Mouse (Mus musculus) adrenal gland, postnatal 36 days (tissue): Measurements from ENCODE around the gene Eefsec. TPM values are rescaled to one million over a fixed set of nuclear protein-coding genes. Genes with fewer than 3 reads are reported as not detected.

Experiments used
- DNase-seq, 2 experiments: peaks; one replicate each; pipeline ENCODE4 v3.0.0; 2021; ENCODE audit warnings: mixed read lengths in 1 of 2
- total RNA-seq, 2 experiments: library from RNA; stranded (reverse); gene quantifications; 2 replicates each; pipeline ENCODE4 v1.2.3; 2021

Eefsec gene
- total RNA-seq, 2 experiments from 2014 or later, result 13.1 to 19.4 TPM

- DNase-seq, result no peak
Measured at GRCm38 (mm10) chr6:88342965-88343364, 103.4 kb downstream of the Eefsec start.

- no peak for DNase-seq
Measured at GRCm38 (mm10) chr6:88341182-88341581, 105.2 kb downstream of the Eefsec start.

- peak in 1 of 2 experiments; percentile 17 for DNase-seq
Measured at GRCm38 (mm10) chr6:88340761-88341160, 105.6 kb downstream of the Eefsec start.

GRCm38 (mm10) chr6:88329336-88329735 is 117.0 kb downstream of the Eefsec start:
- no peak for DNase-seq

GRCm38 (mm10) chr6:88321879-88322278 is 124.5 kb downstream of the Eefsec start:
- DNase-seq, result peak in 1 of 2 experiments; percentile 21

- no peak for DNase-seq
Measured at GRCm38 (mm10) chr6:88321253-88321652, 125.1 kb downstream of the Eefsec start.

GRCm38 (mm10) chr6:88319735-88320134 is 126.6 kb downstream of the Eefsec start:
- DNase-seq, result peak; percentile 20 to 30

GRCm38 (mm10) chr6:88315295-88315694 is 131.0 kb downstream of the Eefsec start:
- DNase-seq, result no peak

GRCm38 (mm10) chr6:88313937-88314336 is 132.4 kb downstream of the Eefsec start:
- no peak for DNase-seq

GRCm38 (mm10) chr6:88311593-88311992 is 134.7 kb downstream of the Eefsec start:
- no peak for DNase-seq

- DNase-seq, result no peak
Measured at GRCm38 (mm10) chr6:88306100-88306746, 140.1 kb downstream of the Eefsec start.

GRCm38 (mm10) chr6:88301234-88301633 is 145.1 kb downstream of the Eefsec start:
- DNase-seq, result no peak

- no peak for DNase-seq
Measured at GRCm38 (mm10) chr6:88299491-88299890, 146.8 kb downstream of the Eefsec start.

- no peak for DNase-seq
Measured at GRCm38 (mm10) chr6:88292274-88292909, 153.9 kb downstream of the Eefsec start.

GRCm38 (mm10) chr6:88290129-88290766 is 156.1 kb downstream of the Eefsec start:
- DNase-seq, result peak in 1 of 2 experiments; percentile 4

GRCm38 (mm10) chr6:88278141-88278540 is 168.2 kb downstream of the Eefsec start:
- no peak for DNase-seq

GRCm38 (mm10) chr6:88277242-88277641 is 169.1 kb downstream of the Eefsec start:
- no peak for DNase-seq

GRCm38 (mm10) chr6:88276221-88276620 is 170.1 kb downstream of the Eefsec start:
- no peak for DNase-seq

GRCm38 (mm10) chr6:88274623-88275022 is 171.7 kb downstream of the Eefsec start:
- DNase-seq, result no peak

GRCm38 (mm10) chr6:88267970-88268369 is 178.4 kb downstream of the Eefsec start:
- no peak for DNase-seq

GRCm38 (mm10) chr6:88267068-88267467 is 179.3 kb downstream of the Eefsec start:
- no peak for DNase-seq

- DNase-seq, result no peak
Measured at GRCm38 (mm10) chr6:88266055-88266454, 180.3 kb downstream of the Eefsec start.

GRCm38 (mm10) chr6:88265355-88265754 is 181.0 kb downstream of the Eefsec start:
- DNase-seq, result no peak
